Mouse (Mus musculus) liver, postnatal 0 days (tissue): ENCODE results near the gene Prima1. TPM values are rescaled to one million over a fixed set of nuclear protein-coding genes. Genes with fewer than 3 reads are reported as not detected.
A peak's percentile ranks its signal among the peaks of the same experiment; 100 is the strongest.

ENCODE experiments used
- ATAC-seq: fragments of 200-750 bp; cut with Nextera tagmentation; 2 replicates; pipeline ENCODE4 v1.8.0; 2017; ENCODE audit warnings: mild to moderate bottlenecking, moderate library complexity
- DNase-seq: peaks from one replicate; pipeline ENCODE4 v3.0.0-alpha.2; 2016
- H3K27ac ChIP-seq: fragments of 300-500 bp; sonication (generic); 2 replicates; pipeline ENCODE4 v1.5.1; 2014; ENCODE audit warnings: antibody characterized with exemption, moderate library complexity, mild to moderate bottlenecking, low read depth
- H3K27me3 ChIP-seq: fragments of 300-500 bp; sonication (generic); 2 replicates; pipeline ENCODE4 v1.6.1; 2014; ENCODE audit warnings: low read length, control low read depth, mixed read lengths; ENCODE audit not compliant: insufficient read depth
- H3K36me3 ChIP-seq: fragments of 300-500 bp; sonication (generic); replicated peaks from 2 replicates; pipeline ENCODE4 v1.6.1; 2014; ENCODE audit warnings: mild to moderate bottlenecking, control low read depth, low read length, moderate library complexity, mixed read lengths; ENCODE audit not compliant: insufficient read depth
- H3K4me1 ChIP-seq: fragments of 300-500 bp; sonication (generic); 2 replicates; pipeline ENCODE4 v1.6.1; 2014; ENCODE audit warnings: antibody characterized with exemption, mild to moderate bottlenecking, control low read depth; ENCODE audit not compliant: insufficient read depth
- H3K4me2 ChIP-seq: fragments of 300-500 bp; sonication (generic); 2 replicates; pipeline ENCODE4 v1.6.1; 2014; ENCODE audit warnings: low read depth, mild to moderate bottlenecking, low read length, moderate library complexity, mixed read lengths
- H3K4me3 ChIP-seq: fragments of 300-500 bp; sonication (generic); 2 replicates; pipeline ENCODE4 v1.5.1; 2014; ENCODE audit warnings: low read depth, low read length
- H3K9ac ChIP-seq: fragments of 300-500 bp; sonication (generic); replicated peaks from 2 replicates; pipeline ENCODE4 v1.6.1; 2014; ENCODE audit warnings: mild to moderate bottlenecking, moderate library complexity
- H3K9me3 ChIP-seq: fragments of 300-500 bp; sonication (generic); 2 replicates; pipeline ENCODE4 v1.6.1; 2016; ENCODE audit warnings: mild to moderate bottlenecking, control low read depth, low read length, mixed read lengths
- CTCF ChIP-seq: sonication (generic); IDR thresholded peaks from 2 replicates; pipeline ENCODE4 v1.5.1; 2016; ENCODE audit warnings: antibody characterized with exemption, low read depth
- EP300 ChIP-seq: IDR thresholded peaks from 2 replicates; pipeline ENCODE4 v1.6.1; 2016; ENCODE audit warnings: antibody characterized with exemption, low read depth, mild to moderate bottlenecking
- WGBS: fragments of 180-500 bp; shearing (Covaris S2); extraction: QIAGEN DNeasy Blood & Tissue Kit; methylation state at CpG from one replicate; pipeline ENCODE4 v1.1.7; 2014; ENCODE audit not compliant: insufficient replicate concordance; 5-methylcytosine and 5-hydroxymethylcytosine counted together
- polyA plus RNA-seq: library from polyadenylated mRNA; unstranded; fragments of >200 nt; fragmentation: Nextera tagmentation; extraction: Ambion mirVana; gene quantifications from 2 replicates; pipeline ENCODE4 v1.2.1, GENCODE M21; 2015

The Prima1 gene
- polyA plus RNA-seq, 1 experiment from 2014 or later = not detected

- Histone ChIP-seq H3K36me3 (no peaks in the 10 kb centered on the region), H3K27ac (no peak overlapping the region), H3K9ac (no peak overlapping the region), H3K4me2 (no peak overlapping the region), H3K4me1 (no peaks in the 10 kb centered on the region), H3K27me3 (no peaks in the 10 kb centered on the region), H3K9me3 (no peaks in the 10 kb centered on the region), H3K4me3 (no peak overlapping the region)
- ATAC-seq (no peak), DNase-seq (no peak)
- WGBS = 86% methylated on average over 8 of the region's 8 CpGs
- TF ChIP-seq CTCF = no peak
- TF ChIP-seq EP300 = no peak
Measured at GRCm38 (mm10) chr12:103252901-103253434, 11.0 kb upstream of the Prima1 start.

- H3K9ac ChIP-seq = no peak overlapping the region
- no peak for ATAC-seq
- no peak overlapping the region for H3K4me2 ChIP-seq
- no peaks in the 10 kb centered on the region for H3K4me1 ChIP-seq
- 69% methylated on average over 5 of the region's 5 CpGs for WGBS
- DNase-seq = no peak
- H3K27ac ChIP-seq = no peak overlapping the region
- TF ChIP-seq EP300 (no peak), CTCF (no peak)
- no peaks in the 10 kb centered on the region for H3K9me3 ChIP-seq
- H3K27me3 ChIP-seq = no peaks in the 10 kb centered on the region
- no peaks in the 10 kb centered on the region for H3K36me3 ChIP-seq
- no peak overlapping the region for H3K4me3 ChIP-seq
Measured at GRCm38 (mm10) chr12:103251151-103251550, 9.2 kb upstream of the Prima1 start.

DNA sequence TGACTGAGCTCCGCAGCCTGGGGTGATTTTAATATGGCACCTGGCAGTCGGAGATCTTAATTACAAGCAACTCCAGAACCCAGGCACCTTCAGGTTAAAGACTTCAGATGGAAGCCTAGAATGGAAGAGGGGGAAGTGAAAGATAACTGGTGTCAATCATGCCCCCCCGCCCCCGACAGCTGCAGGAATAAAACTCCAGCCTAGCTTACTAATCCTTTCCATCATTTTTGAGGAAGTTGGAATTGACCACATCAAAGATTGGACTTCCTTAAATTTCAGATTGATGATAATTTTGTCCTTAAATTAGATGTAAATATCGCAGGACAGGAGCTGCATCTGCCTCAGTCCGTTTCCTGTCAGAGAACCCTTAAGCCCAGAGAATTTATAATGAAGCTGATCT is 8.4 kb upstream of the Prima1 start:
- Histone ChIP-seq H3K4me1 (no peaks in the 10 kb centered on the region), H3K9ac (no peak overlapping the region), H3K9me3 (no peaks in the 10 kb centered on the region), H3K4me2 (no peak overlapping the region), H3K36me3 (no peaks in the 10 kb centered on the region), H3K4me3 (no peak overlapping the region), H3K27ac (no peak overlapping the region), H3K27me3 (no peaks in the 10 kb centered on the region)
- DNase-seq (no peak), ATAC-seq (no peak)
- TF ChIP-seq EP300 (no peak), CTCF (no peak)
- WGBS = 51% methylated on average over 6 of the region's 6 CpGs

- Histone ChIP-seq H3K9me3 (no peaks in the 10 kb centered on the region), H3K36me3 (no peaks in the 10 kb centered on the region), H3K4me3 (no peak overlapping the region), H3K4me1 (no peaks in the 10 kb centered on the region), H3K27ac (no peak overlapping the region), H3K4me2 (0 out of 2 replicates have a peak overlapping the region, but pooled peaks have one; percentile 72), H3K27me3 (peaks cover 40% of the 10 kb centered on the region), H3K9ac (no peak overlapping the region)
- TF ChIP-seq EP300 (no peak), CTCF (no peak)
- 10% methylated on average over 11 of the region's 11 CpGs for WGBS
- DNase-seq (no peak), ATAC-seq (no peak)
Measured at GRCm38 (mm10) chr12:103243041-103243440, 1.1 kb upstream of the Prima1 start.

DNA sequence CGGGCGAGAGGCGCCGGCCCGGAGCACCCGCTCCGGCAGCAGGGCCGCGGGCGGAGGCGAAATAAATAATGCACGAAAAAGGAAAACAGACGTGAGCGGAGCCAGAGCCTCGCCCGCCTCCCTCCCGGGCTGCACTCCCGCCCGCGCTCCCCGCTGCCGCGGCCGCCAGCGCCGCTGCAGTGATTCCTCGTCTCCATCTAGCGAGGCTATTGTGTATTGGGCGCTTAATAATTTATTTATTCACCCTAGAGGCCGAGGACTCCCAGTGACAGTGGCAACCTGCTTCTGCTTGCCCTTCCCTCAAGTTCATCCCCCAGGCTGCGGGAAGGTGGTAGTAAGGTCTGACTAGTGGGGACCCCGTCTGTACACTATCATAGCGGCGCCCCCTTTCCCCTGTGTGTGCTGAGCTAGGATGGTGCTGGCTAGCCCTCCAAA is 658 bp upstream of the Prima1 start:
- Histone ChIP-seq H3K36me3 (no peaks in the 10 kb centered on the region), H3K27me3 (peaks cover 40% of the 10 kb centered on the region), H3K9ac (no peak overlapping the region), H3K9me3 (no peaks in the 10 kb centered on the region), H3K4me2 (peak overlapping the region; percentile 72), H3K4me1 (no peaks in the 10 kb centered on the region), H3K4me3 (peak overlapping the region; percentile 44), H3K27ac (no peak overlapping the region)
- no peak for DNase-seq
- WGBS = under 1% methylated on average over 27 of the region's 34 CpGs
- ATAC-seq = peak; percentile 27; the same call in 1 of the 2 replicates
- TF ChIP-seq CTCF (peak; percentile 16; the same call in 1 of the 2 replicates), EP300 (no peak)

DNA sequence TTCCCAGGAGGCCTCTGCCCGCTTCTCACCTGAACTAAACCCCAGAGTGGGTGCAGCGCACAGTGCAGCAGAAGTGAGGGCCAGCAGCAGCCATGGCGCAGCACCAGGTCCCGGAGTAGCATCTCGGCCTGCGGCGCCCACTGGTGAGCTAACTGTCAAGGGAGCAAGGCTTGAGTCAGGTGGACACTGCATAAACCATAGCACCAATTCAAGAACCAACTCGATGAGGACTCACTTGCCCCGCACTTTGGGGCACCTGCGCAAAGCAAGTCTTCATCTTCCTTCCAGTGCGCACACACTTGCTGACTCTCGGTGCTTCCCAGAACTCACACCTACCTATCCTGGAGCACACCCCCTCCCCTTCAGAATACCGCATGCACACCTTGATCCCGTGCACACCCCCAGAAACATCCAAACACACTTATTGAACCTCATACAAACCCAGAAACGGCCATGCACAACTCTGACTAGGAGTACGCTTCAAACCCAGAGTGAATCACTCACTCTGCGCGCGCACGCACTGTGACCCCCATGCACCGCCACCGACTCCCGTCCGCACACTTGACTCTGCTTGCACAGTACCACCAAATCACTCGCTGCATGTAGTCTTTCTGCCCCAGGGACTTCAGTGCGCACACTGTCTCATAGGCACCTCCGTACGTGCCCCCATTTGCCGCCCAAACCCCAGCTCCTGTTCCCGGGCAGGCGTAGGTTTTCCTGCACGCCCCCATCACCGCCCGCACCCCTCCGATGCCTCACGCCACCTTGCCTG is 453 bp downstream of the Prima1 start:
- Histone ChIP-seq H3K4me1 (no peaks in the 10 kb centered on the region), H3K27me3 (peaks cover 40% of the 10 kb centered on the region), H3K4me3 (peak overlapping the region; percentile 44), H3K4me2 (peak overlapping the region; percentile 72), H3K36me3 (no peaks in the 10 kb centered on the region), H3K27ac (no peak overlapping the region), H3K9me3 (no peaks in the 10 kb centered on the region), H3K9ac (no peak overlapping the region; the same call in 1 of the 2 replicates)
- no peak for ATAC-seq
- no peak for DNase-seq
- TF ChIP-seq EP300 = no peak
- no peak for TF ChIP-seq CTCF
- WGBS = 10% methylated on average over 36 of the region's 36 CpGs
